In genomic region chr11:79992592-79993355, GRCm38 (mm10) we compare ENCODE assay signal across 8 mouse cellular contexts. TPM values are rescaled to one million over a fixed set of nuclear protein-coding genes. Genes with fewer than 3 reads are reported as not detected.
A peak's percentile ranks its signal among the peaks of the same experiment; 100 is the strongest.
DNase-seq lines count a peak whose midpoint lies in the region; ATAC-seq and TF ChIP-seq lines count a peak whose summit lies in the region.

Gene Suz12 (plus strand): TSS chr11:79993106.

- H3K4me3 ChIP-seq in ES-Bruce4 (ENCODE audit: low read depth, low read length), result peak within 1 kb of the TSS; percentile 93
- peak within 1 kb of the TSS; percentile 99 for H3K4me3 ChIP-seq in forebrain, embryonic 13.5 days
- peak within 1 kb of the TSS; percentile 93 for H3K4me3 ChIP-seq in liver, postnatal 0 days (ENCODE audit: low read depth, low read length)
- peak within 1 kb of the TSS; percentile 91 for H3K4me3 ChIP-seq in neural tube, embryonic 14.5 days (ENCODE audit: low read depth, low read length)

- no peak for TF ChIP-seq CTCF in ES-Bruce4 (IDR thresholded peaks at IDR 0.05; ENCODE audit: low read depth, low read length)
- TF ChIP-seq CTCF in liver, postnatal 0 days (IDR thresholded peaks at IDR 0.05; ENCODE audit: low read depth), result 0 out of 2 replicates have a peak, but pooled peaks have one; percentile 1

- H3K4me2 ChIP-seq in forebrain, embryonic 13.5 days, result peak within 1 kb of the TSS; percentile 74
- peak within 1 kb of the TSS; percentile 91 for H3K4me2 ChIP-seq in liver, postnatal 0 days (ENCODE audit: low read depth, low read length)
- H3K4me2 ChIP-seq in neural tube, embryonic 14.5 days (ENCODE audit: low read depth, low read length), result peak within 1 kb of the TSS; percentile 83

- TF ChIP-seq POLR2A in ES-Bruce4 (IDR thresholded peaks at IDR 0.05; ENCODE audit: insufficient read depth, low read length), result peak; percentile 21

- no peaks in the 10 kb centered on the region for H3K9me3 ChIP-seq in ES-Bruce4 (replicated peaks; ENCODE audit: control insufficient read depth, insufficient read depth, low read length, poor library complexity, severe bottlenecking)
- H3K9me3 ChIP-seq in forebrain, embryonic 13.5 days (replicated peaks), result no peaks in the 10 kb centered on the region
- no peaks in the 10 kb centered on the region for H3K9me3 ChIP-seq in liver, postnatal 0 days (ENCODE audit: low read length)
- no peaks in the 10 kb centered on the region for H3K9me3 ChIP-seq in neural tube, embryonic 14.5 days (ENCODE audit: control insufficient read depth, low read length)

- peaks cover 20% of the 10 kb centered on the region for H3K36me3 ChIP-seq in ES-Bruce4 (ENCODE audit: control insufficient read depth, insufficient read depth, low read length, poor library complexity, severe bottlenecking)
- peaks cover 17% of the 10 kb centered on the region for H3K36me3 ChIP-seq in forebrain, embryonic 13.5 days (ENCODE audit: poor library complexity, severe bottlenecking)
- H3K36me3 ChIP-seq in liver, postnatal 0 days (replicated peaks; ENCODE audit: insufficient read depth, low read length), result peaks cover 13% of the 10 kb centered on the region
- H3K36me3 ChIP-seq in neural tube, embryonic 14.5 days (ENCODE audit: control insufficient read depth, insufficient read depth, low read length), result 0 out of 2 replicates have a peak, but pooled peaks cover 5% of the 10 kb centered on the region

- no peaks in the 10 kb centered on the region for H3K27me3 ChIP-seq in ES-Bruce4 (ENCODE audit: control insufficient read depth, insufficient read depth, low read length, poor library complexity, severe bottlenecking)
- no peaks in the 10 kb centered on the region for H3K27me3 ChIP-seq in forebrain, embryonic 13.5 days
- no peaks in the 10 kb centered on the region for H3K27me3 ChIP-seq in liver, postnatal 0 days (ENCODE audit: insufficient read depth, low read length)
- no peaks in the 10 kb centered on the region for H3K27me3 ChIP-seq in neural tube, embryonic 14.5 days (ENCODE audit: control insufficient read depth, insufficient read depth, low read length)

- peak; percentile 100 for ATAC-seq in cerebellum, adult (ENCODE audit: insufficient number of reproducible peaks, low FRiP score, low TSS enrichment)
- peak; percentile 97 for ATAC-seq in forebrain, embryonic 13.5 days
- ATAC-seq in liver, postnatal 0 days, result peak; percentile 93
- peak; percentile 97 for ATAC-seq in neural tube, embryonic 14.5 days (ENCODE audit: low read depth)

- under 1% methylated on average over 46 of the region's 74 CpGs for WGBS in forebrain, embryonic 13.5 days
- WGBS in large intestine, adult 2 months, result 0% methylated on average over 67 of the region's 74 CpGs
- under 1% methylated on average over 55 of the region's 74 CpGs for whole genome bisulfite sequencing in liver, postnatal 0 days (ENCODE audit: insufficient replicate concordance)
- WGBS in neural tube, embryonic 14.5 days, result under 1% methylated on average over 57 of the region's 74 CpGs

- intact Hi-C loops in heart, postnatal 10 days (cut with DNase I), result loop anchor here (2.0 kb wide), 1 partner anchor 28 kb away; no protein-coding TSS in a partner anchor

- peak within 1 kb of the TSS; percentile 99 for H3K9ac ChIP-seq in ES-Bruce4 (ENCODE audit: low read depth, poor library complexity, severe bottlenecking)
- peak within 1 kb of the TSS; percentile 98 for H3K9ac ChIP-seq in forebrain, embryonic 13.5 days
- H3K9ac ChIP-seq in liver, postnatal 0 days (replicated peaks), result peak within 1 kb of the TSS; percentile 98
- H3K9ac ChIP-seq in neural tube, embryonic 14.5 days (replicated peaks; ENCODE audit: low read depth, low read length), result peak within 1 kb of the TSS; percentile 78

- no peaks in the 10 kb centered on the region for H3K4me1 ChIP-seq in ES-Bruce4 (ENCODE audit: control insufficient read depth, insufficient read depth, low read length)
- H3K4me1 ChIP-seq in forebrain, embryonic 13.5 days, result peaks cover 4% of the 10 kb centered on the region
- H3K4me1 ChIP-seq in liver, postnatal 0 days (ENCODE audit: insufficient read depth), result no peaks in the 10 kb centered on the region
- 0 out of 2 replicates have a peak, but pooled peaks cover 3% of the 10 kb centered on the region for H3K4me1 ChIP-seq in neural tube, embryonic 14.5 days (ENCODE audit: control insufficient read depth, insufficient read depth, low read length)

- H3K27ac ChIP-seq in ES-Bruce4 (ENCODE audit: insufficient read depth, low read length), result peak within 1 kb of the TSS; percentile 93
- peak within 1 kb of the TSS; percentile 99 for H3K27ac ChIP-seq in forebrain, embryonic 13.5 days
- peak within 1 kb of the TSS; percentile 100 for H3K27ac ChIP-seq in liver, postnatal 0 days (ENCODE audit: low read depth)
- peak within 1 kb of the TSS; percentile 95 for H3K27ac ChIP-seq in neural tube, embryonic 14.5 days (ENCODE audit: low read depth, low read length)

- peak; percentile 96 for DNase-seq in heart, postnatal 10 days
- DNase-seq in large intestine, adult 2 months (ENCODE audit: low read depth, low spot score), result peak; percentile 74
- peak; percentile 98 for DNase-seq in liver, postnatal 0 days
- peak; percentile 98 for DNase-seq in testis, postnatal 10 days (ENCODE audit: low spot score)

- peak; percentile 42; the same call in 1 of the 2 replicates for TF ChIP-seq EP300 in ES-Bruce4 (IDR thresholded peaks at IDR 0.05; ENCODE audit: insufficient read depth, low read depth, low read length)
- no peak for TF ChIP-seq EP300 in liver, postnatal 0 days (IDR thresholded peaks at IDR 0.05; ENCODE audit: low read depth)

RNA-seq across cellular contexts. Expression of gene Suz12, which starts in this region (rescaled TPM):
- 215 and 235 TPM in 2 replicates for polyA plus RNA-seq in ES-Bruce4 (2011; ENCODE audit: insufficient read depth, insufficient read length, low read depth, missing spikeins)
- polyA plus RNA-seq in forebrain, embryonic 13.5 days (2015; fragmentation: Nextera tagmentation; extraction: Ambion mirVana), result 31.9 and 33.3 TPM in 2 replicates
- 10 to 100 TPM; 37.5 to 39.4 TPM for total RNA-seq in heart, postnatal 10 days (2021)
- polyA plus RNA-seq in large intestine, adult 2 months (2012; rRNA removed), result 5.9 and 7.1 TPM in 2 replicates
- 10.7 and 11.2 TPM in 2 replicates for polyA plus RNA-seq in liver, postnatal 0 days (2015; fragmentation: Nextera tagmentation; extraction: Ambion mirVana)
- 18.9 and 19.0 TPM in 2 replicates for polyA plus RNA-seq in neural tube, embryonic 14.5 days (2014; fragmentation: Nextera tagmentation; extraction: Ambion mirVana)

Comparison
In these comparisons a context has a peak if more than half of its experiments do, and no peak if none do; other contexts are left out.
1. Peak in every context shown above with its lines: DNase-seq, ATAC-seq, H3K4me3 ChIP-seq and H3K27ac ChIP-seq.